Mouse (Mus musculus) forelimb bud, embryonic 11.5 days (tissue): Measurements from ENCODE around the gene Myl7.
A peak's percentile ranks its signal among the peaks of the same experiment; 100 is the strongest.
"Not testable (repeated sequence)": the region's sequence is repeated elsewhere in the genome, so short reads cannot be mapped to it uniquely, and the experiment has no call there.

Experiments used
- DNase-seq: peaks from one replicate; pipeline ENCODE4 v3.0.0-alpha.2; 2012; ENCODE audit warnings: low read depth, low spot score

The Myl7 gene

GRCm38 (mm10) chr11:5898531-5898930 lies at the start of gene Myl7:
Myl7 (minus strand) TSS chr11:5898782.
- DNase-seq, result no peak

GRCm38 (mm10) chr11:5947796-5948195 lies 49.2 kb upstream of the Myl7 start:
- no peak for DNase-seq

- DNase-seq, result no peak
Measured at GRCm38 (mm10) chr11:5945096-5945495, 46.5 kb upstream of the Myl7 start.

- no peak for DNase-seq
Measured at GRCm38 (mm10) chr11:5942966-5943365, 44.4 kb upstream of the Myl7 start.

- not testable (repeated sequence) for DNase-seq
Measured at GRCm38 (mm10) chr11:5934531-5934930, 35.9 kb upstream of the Myl7 start.

GRCm38 (mm10) chr11:5931947-5932346 lies 33.4 kb upstream of the Myl7 start:
- DNase-seq, result not testable (repeated sequence)

GRCm38 (mm10) chr11:5930578-5930977 lies 32.0 kb upstream of the Myl7 start:
- DNase-seq, result no peak

- no peak for DNase-seq
Measured at GRCm38 (mm10) chr11:5926696-5927220, 28.2 kb upstream of the Myl7 start.

GRCm38 (mm10) chr11:5924699-5925098 lies 26.1 kb upstream of the Myl7 start:
- no peak for DNase-seq

GRCm38 (mm10) chr11:5920323-5920960 lies 21.9 kb upstream of the Myl7 start:
- no peak for DNase-seq

GRCm38 (mm10) chr11:5919606-5920005 lies 21.0 kb upstream of the Myl7 start:
- DNase-seq, result no peak

- no peak for DNase-seq
Measured at GRCm38 (mm10) chr11:5918111-5918510, 19.5 kb upstream of the Myl7 start.

- DNase-seq, result no peak
Measured at GRCm38 (mm10) chr11:5916178-5916548, 17.6 kb upstream of the Myl7 start.

GRCm38 (mm10) chr11:5915429-5916177 lies 17.0 kb upstream of the Myl7 start:
- no peak for DNase-seq

- no peak for DNase-seq
Measured at GRCm38 (mm10) chr11:5914940-5915339, 16.4 kb upstream of the Myl7 start.

- no peak for DNase-seq
Measured at GRCm38 (mm10) chr11:5913936-5914335, 15.4 kb upstream of the Myl7 start.

- no peak for DNase-seq
Measured at GRCm38 (mm10) chr11:5913256-5913655, 14.7 kb upstream of the Myl7 start.

GRCm38 (mm10) chr11:5912635-5913034 lies 14.1 kb upstream of the Myl7 start:
- DNase-seq, result peak; percentile 43

- no peak for DNase-seq
Measured at GRCm38 (mm10) chr11:5908642-5909041, 10.1 kb upstream of the Myl7 start.

GRCm38 (mm10) chr11:5907096-5907495 lies 8.5 kb upstream of the Myl7 start:
- no peak for DNase-seq

GRCm38 (mm10) chr11:5905778-5906518 lies 7.4 kb upstream of the Myl7 start:
- DNase-seq, result no peak

- DNase-seq, result no peak
Measured at GRCm38 (mm10) chr11:5904871-5905270, 6.3 kb upstream of the Myl7 start.
